Mouse (Mus musculus): ENCODE measurements at regions not wholly inside any gene's neighbourhood (a gene's known extent, or its start where the extent isn't known, plus 50 kb on each side); places are given as distances from the start of the nearest gene placed in this dataset.

DNA sequence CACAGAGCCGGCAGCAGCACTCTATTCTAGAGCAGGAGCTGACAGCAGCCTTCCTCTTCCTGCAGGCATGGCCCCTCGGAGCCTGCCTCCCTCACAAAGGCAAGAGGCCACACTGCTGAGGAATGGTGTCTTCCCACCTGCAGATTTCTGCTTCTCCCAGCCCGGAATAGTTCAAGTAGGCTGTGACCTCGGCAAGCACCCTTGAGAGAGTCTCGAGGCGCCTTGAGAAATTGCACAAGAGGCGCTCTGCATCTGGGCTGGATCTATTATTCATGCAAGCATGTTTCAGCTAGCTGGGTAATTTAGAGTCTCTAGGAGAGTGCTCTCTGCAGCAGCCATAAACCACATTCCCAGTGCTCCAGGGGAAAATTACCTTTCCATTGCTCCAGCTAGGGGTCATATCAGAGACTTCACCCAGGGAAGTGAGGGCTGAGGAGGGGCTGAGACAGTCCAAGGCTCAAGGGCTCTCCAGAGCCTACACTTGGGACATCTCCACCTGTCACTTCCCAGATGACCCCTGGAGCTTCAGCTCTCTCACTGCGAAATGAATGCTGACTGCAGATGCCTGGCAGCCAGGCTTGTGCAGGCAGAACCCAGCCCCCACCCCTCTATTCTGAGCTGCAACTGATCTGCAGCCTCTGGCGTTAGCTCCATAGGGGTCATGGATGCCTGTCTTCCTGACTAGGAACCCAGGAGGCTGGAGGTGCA is 247.9 kb upstream of the Myt1l start:
- no peak for TF ChIP-seq TCF12 (IDR thresholded peaks at IDR 0.05; ENCODE audit: insufficient read depth, poor library complexity, severe bottlenecking)
- no peak for TF ChIP-seq POLR2A (IDR thresholded peaks at IDR 0.05; ENCODE audit: insufficient read length, low read depth)
- TF ChIP-seq MYOD1 (IDR thresholded peaks at IDR 0.05; ENCODE audit: control insufficient read depth in 1 of 3, insufficient read length in 2 of 3, low read depth in 2 of 3), result no peak
- no peak for TF ChIP-seq USF1 (IDR thresholded peaks at IDR 0.05; ENCODE audit: low read depth)
- TF ChIP-seq MAX (IDR thresholded peaks at IDR 0.05; ENCODE audit: low read depth), result no peak
